10 mouse cellular contexts compared by ENCODE assay signal in the genomic region with DNA sequence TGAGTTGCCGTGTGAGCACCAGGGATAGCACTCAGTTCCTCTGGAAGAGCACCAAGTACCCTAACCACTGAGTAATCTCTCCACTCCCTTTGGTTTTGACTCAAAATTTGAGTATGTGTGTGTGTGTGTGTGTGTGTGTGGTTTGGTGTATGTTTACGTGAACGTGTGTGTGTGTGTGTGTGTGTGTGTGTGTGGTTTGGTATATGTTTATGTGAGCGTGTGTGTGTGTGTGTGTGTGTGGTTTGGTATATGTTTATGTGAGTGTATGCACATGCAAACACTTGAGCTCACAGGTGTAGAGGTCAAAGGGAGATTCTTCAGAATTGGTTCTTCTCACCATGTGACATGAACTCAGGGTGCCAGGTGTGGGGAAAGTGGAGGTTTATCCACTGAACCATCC. TPM values are rescaled to one million over a fixed set of nuclear protein-coding genes. Genes with fewer than 3 reads are reported as not detected.
DNase-seq lines count a peak whose midpoint lies in the region; ATAC-seq and TF ChIP-seq lines count a peak whose summit lies in the region.
"Had no signal": no experiment of that assay in that cellular context is flagged by ENCODE, and none has a peak within 500 bp of the region (broad histone marks: within the 10 kb centered on the region; RNA-seq: fewer than 3 reads in every experiment).

No protein-coding gene starts in this region.

- H3K4me3 ChIP-seq in heart, embryonic 11.5 days (ENCODE audit: low read depth, low read length) = no peak overlapping the region
- no peak overlapping the region for H3K4me3 ChIP-seq in heart, adult 2 months
- H3K4me3 ChIP-seq in MEL (ENCODE audit: control insufficient read depth in 1 of 2, insufficient read depth in 1 of 2, low read depth in 2 of 2, low read length in 2 of 2) = no peak overlapping the region
- H3K4me3 ChIP-seq in hindbrain, embryonic 13.5 days = no peak overlapping the region

- DNase-seq in heart, adult 2 months = no peak
- peak; percentile 25 for DNase-seq in MEL (ENCODE audit: low read depth, low spot score)
- DNase-seq in thymus, postnatal 10 days (ENCODE audit: low spot score in 2 of 2) = no peak
- no peak for DNase-seq in ovary, postnatal 14 days (ENCODE audit: low spot score)
- DNase-seq in cerebellum, adult 11-12 months = no peak
- DNase-seq: heart, postnatal 4 days; thymus, postnatal 36 days had no signal

- WGBS in heart, embryonic 11.5 days (ENCODE audit: insufficient replicate concordance) = 60% methylated on average over 4 of the region's 4 CpGs
- WGBS in heart, adult 2 months = 56% methylated on average over 4 of the region's 4 CpGs
- WGBS in hindbrain, embryonic 13.5 days = 61% methylated on average over 4 of the region's 4 CpGs

- TF ChIP-seq CTCF in heart, adult 2 months (IDR thresholded peaks at IDR 0.05) = no peak
- no peak for TF ChIP-seq CTCF in MEL (IDR thresholded peaks at IDR 0.05 in 2 of 3, conservative IDR thresholded peaks at IDR 0.05 in 1 of 3; ENCODE audit: control insufficient read depth in 1 of 3, insufficient read depth in 1 of 3, low read depth in 2 of 3, low read length in 3 of 3, poor library complexity in 1 of 3, severe bottlenecking in 1 of 3)

- no peaks in the 10 kb centered on the region for H3K27me3 ChIP-seq in heart, embryonic 11.5 days (ENCODE audit: control insufficient read depth, insufficient read depth, low read length)
- no peaks in the 10 kb centered on the region for H3K27me3 ChIP-seq in heart, adult 2 months (ENCODE audit: control insufficient read depth, insufficient read depth, low read length)
- H3K27me3 ChIP-seq in MEL (ENCODE audit: control insufficient read depth in 1 of 2, insufficient read depth in 2 of 2, low read length in 2 of 2) = no peaks in the 10 kb centered on the region
- no peaks in the 10 kb centered on the region for H3K27me3 ChIP-seq in hindbrain, embryonic 13.5 days

- no peak overlapping the region for H3K9ac ChIP-seq in heart, embryonic 11.5 days (ENCODE audit: low read depth, low read length)
- H3K9ac ChIP-seq in heart, adult 2 months (ENCODE audit: low read depth, low read length) = no peak overlapping the region
- no peak overlapping the region for H3K9ac ChIP-seq in MEL (ENCODE audit: control insufficient read depth, low read depth, low read length, poor library complexity, severe bottlenecking)
- no peak overlapping the region for H3K9ac ChIP-seq in hindbrain, embryonic 13.5 days

- H3K27ac ChIP-seq in heart, embryonic 11.5 days (ENCODE audit: low read depth, low read length) = no peak overlapping the region
- no peak overlapping the region for H3K27ac ChIP-seq in heart, adult 2 months
- no peak overlapping the region for H3K27ac ChIP-seq in MEL (ENCODE audit: control insufficient read depth, low read depth, low read length)
- no peak overlapping the region for H3K27ac ChIP-seq in hindbrain, embryonic 13.5 days

- no peak for TF ChIP-seq EP300 in heart, adult 2 months (IDR thresholded peaks at IDR 0.05; ENCODE audit: insufficient read depth, low read depth, low read length)
- TF ChIP-seq EP300 in MEL (IDR thresholded peaks at IDR 0.05; ENCODE audit: low read depth in 1 of 2, low read length in 2 of 2) = no peak

- no peak for TF ChIP-seq POLR2A in heart, adult 2 months (IDR thresholded peaks at IDR 0.05; ENCODE audit: insufficient read depth, low read depth, low read length)
- no peak for TF ChIP-seq POLR2A in MEL (IDR thresholded peaks at IDR 0.05; ENCODE audit: control insufficient read depth in 1 of 2, insufficient read depth in 1 of 2, low read depth in 1 of 2, low read length in 2 of 2, poor library complexity in 1 of 2)

- H3K4me2 ChIP-seq in heart, embryonic 11.5 days = no peak overlapping the region
- H3K4me2 ChIP-seq in hindbrain, embryonic 13.5 days = no peak overlapping the region

- H3K9me3 ChIP-seq in heart, embryonic 11.5 days (replicated peaks; ENCODE audit: control insufficient read depth, low read length) = no peaks in the 10 kb centered on the region
- no peaks in the 10 kb centered on the region for H3K9me3 ChIP-seq in MEL (replicated peaks; ENCODE audit: insufficient read depth, low read length)
- H3K9me3 ChIP-seq in hindbrain, embryonic 13.5 days = no peaks in the 10 kb centered on the region

- no peaks in the 10 kb centered on the region for H3K4me1 ChIP-seq in heart, embryonic 11.5 days (ENCODE audit: control insufficient read depth, insufficient read depth, low read length)
- H3K4me1 ChIP-seq in heart, adult 2 months (ENCODE audit: control insufficient read depth, insufficient read depth, low read length) = no peaks in the 10 kb centered on the region
- no peaks in the 10 kb centered on the region for H3K4me1 ChIP-seq in MEL (ENCODE audit: control insufficient read depth in 1 of 2, insufficient read depth in 2 of 2, low read length in 2 of 2)
- no peaks in the 10 kb centered on the region for H3K4me1 ChIP-seq in hindbrain, embryonic 13.5 days (replicated peaks)

- intact Hi-C loops in heart, adult 2 months (cut with DNase I) = loop anchor here (5.0 kb wide), 1 partner anchor 66 kb away; a partner anchor contains a TSS

- ATAC-seq in heart, embryonic 11.5 days (replicated peaks; ENCODE audit: insufficient number of reproducible peaks, low FRiP score, low TSS enrichment) = peak; percentile 92
- peak; percentile 95 for ATAC-seq in hindbrain, embryonic 13.5 days (ENCODE audit: low FRiP score)
- peak; percentile 74; the same call in 1 of the 2 replicates for ATAC-seq in megakaryocyte-erythroid progenitor cell, adult 5-6 weeks (replicated peaks; ENCODE audit: low FRiP score, low TSS enrichment, poor library complexity, severe bottlenecking)

- TF ChIP-seq RAD21 in MEL (IDR thresholded peaks at IDR 0.05; ENCODE audit: low read depth, low read length) = no peak

- no peaks in the 10 kb centered on the region for H3K36me3 ChIP-seq in heart, embryonic 11.5 days (ENCODE audit: control insufficient read depth, insufficient read depth, low read length)
- H3K36me3 ChIP-seq in heart, adult 2 months (ENCODE audit: control insufficient read depth, insufficient read depth, low read length) = no peaks in the 10 kb centered on the region
- no peaks in the 10 kb centered on the region for H3K36me3 ChIP-seq in MEL (ENCODE audit: control insufficient read depth in 1 of 2, insufficient read depth in 2 of 2, low read length in 2 of 2)
- no peaks in the 10 kb centered on the region for H3K36me3 ChIP-seq in hindbrain, embryonic 13.5 days

- no peaks in the 10 kb centered on the region for H3K79me2 ChIP-seq in heart, adult 2 months (replicated peaks; ENCODE audit: control insufficient read depth, insufficient read depth, low read length)
- H3K79me2 ChIP-seq in MEL (ENCODE audit: control insufficient read depth, insufficient read depth, low read length, poor library complexity) = no peaks in the 10 kb centered on the region

TF ChIP-seq in MEL, 35 proteins besides CTCF, POLR2A, EP300 and RAD21 (continues in another document):
- no peak for TF ChIP-seq E2F4 (IDR thresholded peaks at IDR 0.05; ENCODE audit: borderline replicate concordance, low read depth, low read length)

RNA-seq across cellular contexts. Expression of a gene that starts 11.7 kb away (rescaled TPM):
- 3.9 and 5.1 TPM in 2 replicates for polyA plus RNA-seq in heart, embryonic 11.5 days (2014; fragmentation: Nextera tagmentation; extraction: Ambion mirVana)
- total RNA-seq in heart, adult 2 months (2021) = under 1 TPM in 1 of 2 experiments, not detected in 1; 0.39 TPM
- 0.50 TPM in 1 of 2 replicates, not detected in the other for polyA plus RNA-seq in heart, adult 2 months (2012; rRNA removed)
- total RNA-seq in MEL (2012; rRNA removed) = 0.56 and 1.2 TPM in 2 replicates
- polyA plus RNA-seq in MEL (2012; ENCODE audit: insufficient read depth in 1 of 2, insufficient read length in 2 of 2, low read depth in 1 of 2, low replicate concordance in 2 of 2, missing spikeins in 1 of 2) = under 1 TPM in 1 of 2 experiments, not detected in 1; 0.53 TPM
- polyA plus RNA-seq in hindbrain, embryonic 13.5 days (2015; fragmentation: Nextera tagmentation; extraction: Ambion mirVana) = 0.36 and 0.62 TPM in 2 replicates
- total RNA-seq in megakaryocyte-erythroid progenitor cell, adult 5-6 weeks (2014; fragmentation: Nextera tagmentation) = not detected in 2 replicates
- total RNA-seq in megakaryocyte-erythroid progenitor cell, adult 5-6 weeks (2017) = 0.61 and 1.0 TPM in 2 replicates

RNA-seq across cellular contexts. Expression of a gene that starts 31.0 kb away (rescaled TPM):
- polyA plus RNA-seq in heart, embryonic 11.5 days (2014; fragmentation: Nextera tagmentation; extraction: Ambion mirVana) = 1.6 TPM in 2 replicates
- total RNA-seq in heart, adult 2 months (2021) = 1 to 10 TPM in 1 of 2 experiments, under 1 TPM in 1; 0.68 to 1.2 TPM
- 1.8 and 1.9 TPM in 2 replicates for polyA plus RNA-seq in heart, adult 2 months (2012; rRNA removed)
- total RNA-seq in MEL (2012; rRNA removed) = 0.36 and 0.62 TPM in 2 replicates
- polyA plus RNA-seq in MEL (2012; ENCODE audit: insufficient read depth in 1 of 2, insufficient read length in 2 of 2, low read depth in 1 of 2, low replicate concordance in 2 of 2, missing spikeins in 1 of 2) = 1 to 10 TPM in 1 of 2 experiments, not detected in 1; 5.1 TPM
- 37.0 and 38.2 TPM in 2 replicates for polyA plus RNA-seq in hindbrain, embryonic 13.5 days (2015; fragmentation: Nextera tagmentation; extraction: Ambion mirVana)
- 1.6 and 3.8 TPM in 2 replicates for total RNA-seq in megakaryocyte-erythroid progenitor cell, adult 5-6 weeks (2014; fragmentation: Nextera tagmentation)
- total RNA-seq in megakaryocyte-erythroid progenitor cell, adult 5-6 weeks (2017) = 0.42 and 0.52 TPM in 2 replicates

RNA-seq across cellular contexts. Expression of a gene that starts 40.9 kb away (rescaled TPM):
- polyA plus RNA-seq in heart, embryonic 11.5 days (2014; fragmentation: Nextera tagmentation; extraction: Ambion mirVana) = 14.0 and 15.9 TPM in 2 replicates
- 10 to 100 TPM in 1 of 2 experiments, 1 to 10 TPM in 1; 8.5 to 11.1 TPM for total RNA-seq in heart, adult 2 months (2021)
- polyA plus RNA-seq in heart, adult 2 months (2012; rRNA removed) = 24.8 and 25.1 TPM in 2 replicates
- total RNA-seq in MEL (2012; rRNA removed) = 7.6 and 8.6 TPM in 2 replicates
- 10 to 100 TPM in 1 of 2 experiments, not detected in 1; 16.5 TPM for polyA plus RNA-seq in MEL (2012; ENCODE audit: insufficient read depth in 1 of 2, insufficient read length in 2 of 2, low read depth in 1 of 2, low replicate concordance in 2 of 2, missing spikeins in 1 of 2)
- polyA plus RNA-seq in hindbrain, embryonic 13.5 days (2015; fragmentation: Nextera tagmentation; extraction: Ambion mirVana) = 34.8 and 37.3 TPM in 2 replicates
- 80.9 and 107 TPM in 2 replicates for total RNA-seq in megakaryocyte-erythroid progenitor cell, adult 5-6 weeks (2014; fragmentation: Nextera tagmentation)
- 28.9 and 35.4 TPM in 2 replicates for total RNA-seq in megakaryocyte-erythroid progenitor cell, adult 5-6 weeks (2017)

RNA-seq across cellular contexts. Expression of a gene that starts 55.9 kb away (rescaled TPM):
- polyA plus RNA-seq in heart, embryonic 11.5 days (2014; fragmentation: Nextera tagmentation; extraction: Ambion mirVana) = 31.3 and 48.1 TPM in 2 replicates
- total RNA-seq in heart, adult 2 months (2021) = 10 to 100 TPM; 20.6 to 23.1 TPM
- polyA plus RNA-seq in heart, adult 2 months (2012; rRNA removed) = 86.9 and 123 TPM in 2 replicates
- total RNA-seq in MEL (2012; rRNA removed) = 15.2 and 18.0 TPM in 2 replicates
- 10 to 100 TPM in 1 of 2 experiments, not detected in 1; 47.6 TPM for polyA plus RNA-seq in MEL (2012; ENCODE audit: insufficient read depth in 1 of 2, insufficient read length in 2 of 2, low read depth in 1 of 2, low replicate concordance in 2 of 2, missing spikeins in 1 of 2)
- 90.1 and 92.0 TPM in 2 replicates for polyA plus RNA-seq in hindbrain, embryonic 13.5 days (2015; fragmentation: Nextera tagmentation; extraction: Ambion mirVana)
- total RNA-seq in megakaryocyte-erythroid progenitor cell, adult 5-6 weeks (2014; fragmentation: Nextera tagmentation) = 47.2 and 49.7 TPM in 2 replicates
- total RNA-seq in megakaryocyte-erythroid progenitor cell, adult 5-6 weeks (2017) = 21.0 and 23.1 TPM in 2 replicates
